Mouse (Mus musculus): ENCODE measurements around the gene Pm20d1.

- TF ChIP-seq CTCF (IDR thresholded peaks at IDR 0.05; ENCODE audit: low read depth) (no peak), EP300 (IDR thresholded peaks at IDR 0.05; ENCODE audit: low read depth) (no peak)
These were observed 42.1 kb downstream of the Pm20d1 start for GRCm38 (mm10) chr1:131839279-131839678.

All from heart, postnatal 0 days (tissue).